Mouse (Mus musculus) lung, adult 2 months (tissue): Measurements from ENCODE around the gene Nt5dc2.

Experiments
- CTCF ChIP-seq: fragments of 200-500 bp; IDR thresholded peaks from 2 replicates; pipeline ENCODE4 v1.5.1; 2011; ENCODE audit warnings: mild to moderate bottlenecking, low read length, control low read depth; ENCODE audit not compliant: insufficient read depth
- POLR2A ChIP-seq: fragments of 200-500 bp; IDR thresholded peaks from 2 replicates; pipeline ENCODE4 v1.6.1; 2011; ENCODE audit warnings: low read depth, mild to moderate bottlenecking, control low read depth, low read length, borderline replicate concordance; ENCODE audit errors: extremely low read depth

- no peak for TF ChIP-seq POLR2A
- TF ChIP-seq CTCF = no peak
These were observed 40.5 kb downstream of the Nt5dc2 start for GRCm38 (mm10) chr14:31171386-31171785.
